16 mouse cellular contexts compared by ENCODE assay signal in the genomic region with DNA sequence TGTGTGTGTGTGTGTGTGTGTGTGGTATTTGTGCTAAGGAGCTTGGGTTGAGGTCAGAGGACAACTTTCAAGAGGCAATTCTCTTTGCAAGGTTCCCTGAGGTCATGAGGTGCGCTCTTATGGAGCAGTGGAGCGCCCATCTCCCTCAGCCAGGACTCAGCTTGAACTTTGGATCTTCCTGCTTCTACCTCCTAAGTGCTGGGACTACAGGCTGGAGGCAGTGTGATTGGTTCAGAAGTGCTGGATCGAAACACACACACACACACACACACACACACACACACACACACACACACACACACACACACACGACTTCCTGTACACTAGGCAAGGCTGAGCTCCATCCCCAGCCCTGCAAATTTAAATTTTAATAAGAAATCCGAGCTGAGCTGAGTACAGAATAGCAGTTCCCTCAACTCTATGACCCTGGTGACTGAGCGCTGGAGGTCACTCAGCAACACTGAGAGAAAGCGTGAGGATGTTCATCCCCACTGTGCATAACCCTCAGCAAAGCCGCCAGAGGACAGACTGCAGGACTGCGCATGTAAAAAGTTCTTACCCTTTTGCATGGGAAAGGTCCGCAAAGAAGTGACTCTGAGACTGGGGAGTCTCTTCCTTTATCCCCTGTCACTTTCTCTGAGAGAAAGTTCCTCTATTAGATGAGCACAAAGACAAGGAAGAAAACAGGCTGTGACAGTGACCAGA. TPM values are rescaled to one million over a fixed set of nuclear protein-coding genes. Genes with fewer than 3 reads are reported as not detected.
DNase-seq lines count a peak whose midpoint lies in the region; ATAC-seq lines count a peak whose summit lies in the region.
"Had no signal": no experiment of that assay in that cellular context is flagged by ENCODE, and none has a peak within 500 bp of the region (broad histone marks: within the 10 kb centered on the region; RNA-seq: fewer than 3 reads in every experiment).

No protein-coding gene starts in this region.

- no peak for DNase-seq in heart, adult 18-20 months
- DNase-seq in embryonic facial prominence, embryonic 10.5 days (ENCODE audit: low spot score), result no peak
- DNase-seq in kidney, adult 9 months, result peak; percentile 82
- no peak for DNase-seq in embryo, embryonic 9.5 days (ENCODE audit: extremely low spot score)
- no peak for DNase-seq in right cerebral cortex, postnatal 25 days
- DNase-seq: adrenal gland, postnatal 10 days; cerebellum, postnatal 36 days; spleen, adult 18-20 months had no signal

- no peaks in the 10 kb centered on the region for H3K27me3 ChIP-seq in heart, embryonic 13.5 days (replicated peaks)
- no peaks in the 10 kb centered on the region for H3K27me3 ChIP-seq in embryonic facial prominence, embryonic 10.5 days (replicated peaks; ENCODE audit: low read depth, poor library complexity, severe bottlenecking)
- H3K27me3 ChIP-seq in liver, embryonic 12.5 days (replicated peaks), result peaks cover 23% of the 10 kb centered on the region
- H3K27me3 ChIP-seq: limb, embryonic 12.5 days; Patski had no signal

- ATAC-seq in heart, embryonic 13.5 days (ENCODE audit: extremely low read depth, insufficient number of reproducible peaks, low FRiP score, low TSS enrichment), result no peak
- ATAC-seq in liver, embryonic 12.5 days, result no peak
- ATAC-seq in CD4-positive, CD25-positive, alpha-beta regulatory T cell, adult 4 months, result no peak
- ATAC-seq: hindbrain, postnatal 0 days; lung, postnatal 0 days; Patski had no signal

- peak overlapping the region; percentile 13 for H3K27ac ChIP-seq in heart, embryonic 13.5 days (replicated peaks)
- 0 out of 2 replicates have a peak overlapping the region, but pooled peaks have one; percentile 27 for H3K27ac ChIP-seq in embryonic facial prominence, embryonic 10.5 days (replicated peaks)
- H3K27ac ChIP-seq in liver, embryonic 12.5 days, result 0 out of 2 replicates have a peak overlapping the region, but pooled peaks have one; percentile 14
- H3K27ac ChIP-seq: limb, embryonic 12.5 days had no signal

- H3K4me2 ChIP-seq in heart, embryonic 13.5 days, result peak overlapping the region; percentile 17; the same call in 1 of the 2 replicates
- no peak overlapping the region for H3K4me2 ChIP-seq in liver, embryonic 12.5 days
- H3K4me2 ChIP-seq: limb, embryonic 12.5 days had no signal

- peak overlapping the region; percentile 34; the same call in 1 of the 2 replicates for H3K9ac ChIP-seq in heart, embryonic 13.5 days
- H3K9ac ChIP-seq in liver, embryonic 12.5 days, result no peak overlapping the region
- H3K9ac ChIP-seq: limb, embryonic 12.5 days had no signal

- H3K4me3 ChIP-seq in heart, embryonic 13.5 days, result no peak overlapping the region
- no peak overlapping the region for H3K4me3 ChIP-seq in embryonic facial prominence, embryonic 10.5 days
- H3K4me3 ChIP-seq in liver, embryonic 12.5 days, result no peak overlapping the region
- H3K4me3 ChIP-seq: limb, embryonic 12.5 days; myocyte had no signal

- H3K4me1 ChIP-seq in heart, embryonic 13.5 days, result peaks cover 82% of the 10 kb centered on the region
- H3K4me1 ChIP-seq in embryonic facial prominence, embryonic 10.5 days, result peaks cover 61% of the 10 kb centered on the region
- peaks cover 65% of the 10 kb centered on the region for H3K4me1 ChIP-seq in liver, embryonic 12.5 days

- H3K9me3 ChIP-seq in heart, embryonic 13.5 days, result no peaks in the 10 kb centered on the region
- H3K9me3 ChIP-seq in embryonic facial prominence, embryonic 10.5 days, result no peaks in the 10 kb centered on the region
- no peaks in the 10 kb centered on the region for H3K9me3 ChIP-seq in liver, embryonic 12.5 days (replicated peaks)
- H3K9me3 ChIP-seq: limb, embryonic 12.5 days had no signal

- 53% methylated on average over 10 of the region's 10 CpGs for WGBS in heart, embryonic 13.5 days
- WGBS in embryonic facial prominence, embryonic 10.5 days, result 61% methylated on average over 10 of the region's 10 CpGs
- 63% methylated on average over 10 of the region's 10 CpGs for WGBS in liver, embryonic 12.5 days (ENCODE audit: insufficient replicate concordance)

- H3K36me3 ChIP-seq in heart, embryonic 13.5 days, result peaks cover 5% of the 10 kb centered on the region
- no peaks in the 10 kb centered on the region for H3K36me3 ChIP-seq in embryonic facial prominence, embryonic 10.5 days (replicated peaks)
- H3K36me3 ChIP-seq in liver, embryonic 12.5 days, result no peaks in the 10 kb centered on the region
- H3K36me3 ChIP-seq: limb, embryonic 12.5 days had no signal

RNA-seq across cellular contexts. Expression of a gene that starts 6.4 kb away (rescaled TPM):
- polyA plus RNA-seq in heart, embryonic 13.5 days (2015; fragmentation: Nextera tagmentation; extraction: Ambion mirVana), result 26.6 and 28.8 TPM in 2 replicates
- 10 to 100 TPM; 30.2 to 35.5 TPM for total RNA-seq in heart, adult 18-20 months (2021)
- 14.5 and 15.0 TPM in 2 replicates for polyA plus RNA-seq in embryonic facial prominence, embryonic 10.5 days (2016; fragmentation: Nextera tagmentation; extraction: Ambion mirVana)
- 13.1 and 14.6 TPM in 2 replicates for polyA plus RNA-seq in liver, embryonic 12.5 days (2016; fragmentation: Nextera tagmentation; extraction: Ambion mirVana)
- not detected for polyA plus RNA-seq in CD4-positive, CD25-positive, alpha-beta regulatory T cell, adult 4 months (2017; shearing (Covaris generic))

Comparison
In these comparisons a context has a peak if more than half of its experiments do, and no peak if none do; other contexts are left out.
1. RNA of a gene that starts 6.4 kb away (polyA plus RNA-seq): 26.6 to 28.8 TPM in heart, embryonic 13.5 days, 14.5 to 15.0 TPM in embryonic facial prominence, embryonic 10.5 days and 13.1 to 14.6 TPM in liver, embryonic 12.5 days; not detected in CD4-positive, CD25-positive, alpha-beta regulatory T cell, adult 4 months; every median in the first group is over 10 times any median in the second.
2. Peak in every context shown above with its lines, with median percentiles within 50 percentile points of each other: H3K27ac ChIP-seq.